Mouse (Mus musculus): ENCODE data around the gene Gm5269. TPM values are rescaled to one million over a fixed set of nuclear protein-coding genes. Genes with fewer than 3 reads are reported as not detected.

Gm5269 gene
- total RNA-seq, 1 experiment: not detected

DNA sequence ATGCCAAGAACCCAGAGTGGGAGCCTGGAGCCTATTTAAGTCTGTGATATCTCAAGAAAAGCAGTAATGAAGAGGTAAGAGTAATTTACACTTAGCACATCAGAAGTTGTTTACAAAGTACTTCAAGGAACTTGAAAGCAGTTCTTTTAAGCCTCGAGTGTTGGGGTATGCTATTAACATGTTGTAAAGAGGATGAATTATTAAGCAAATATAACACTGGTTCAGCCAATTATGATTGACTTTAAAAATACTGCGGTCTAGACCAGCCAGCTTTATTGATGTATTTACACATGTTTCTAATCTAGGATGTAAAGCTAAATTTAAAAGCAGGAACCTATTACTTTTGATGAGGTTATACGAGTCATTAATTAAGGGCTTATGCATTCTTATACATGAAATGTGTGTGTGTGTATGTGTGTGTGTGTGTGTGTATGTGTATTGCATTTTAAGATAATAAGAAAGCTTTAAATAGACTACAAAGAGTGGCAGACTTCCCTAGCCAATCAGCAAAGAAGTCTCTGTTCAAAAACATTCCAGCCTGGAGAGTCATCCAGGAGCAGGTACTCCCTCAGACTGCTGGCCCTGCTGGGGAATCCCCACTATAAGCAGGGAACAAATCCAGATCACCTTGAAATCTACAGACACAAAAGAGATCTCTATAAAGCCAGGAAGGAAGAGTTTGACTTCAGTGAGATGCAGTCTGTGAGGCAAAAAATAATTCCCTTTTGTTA lies 23.6 kb downstream of the Gm5269 start:
- in situ Hi-C loops (cut with MboI; ENCODE audit: low sequenced_read_pairs in 2 of 2, unreplicated experiment in 2 of 2): loop anchor here in 1 of 2 experiments (25.0 kb wide), 1 partner anchor 146 kb away; no protein-coding TSS in a partner anchor
- Histone ChIP-seq H3K4me3 (ENCODE audit: insufficient read depth in 1 of 2, low read depth in 1 of 2, low read length in 2 of 2, poor library complexity in 1 of 2, severe bottlenecking in 1 of 2) (no peak overlapping the region), H3K4me1 (ENCODE audit: control insufficient read depth in 2 of 2, insufficient read depth in 2 of 2, low read length in 2 of 2, poor library complexity in 1 of 2) (0 out of 4 replicates have a peak, but pooled peaks cover 3% of the 10 kb centered on the region in 2 experiments), H3K9me3 (ENCODE audit: control insufficient read depth, insufficient read depth, low read depth, low read length) (no peaks in the 10 kb centered on the region), H3K27ac (ENCODE audit: insufficient read depth, low read depth, low read length, poor library complexity, severe bottlenecking) (no peak overlapping the region), H3K36me3 (ENCODE audit: control insufficient read depth, insufficient read depth, low read length, poor library complexity, severe bottlenecking) (no peaks in the 10 kb centered on the region), H3K9ac (ENCODE audit: insufficient read depth, low read depth, low read length, poor library complexity, severe bottlenecking) (no peak overlapping the region)
- no peak for DNase-seq (ENCODE audit: low read depth, low spot score)
- no peak for TF ChIP-seq HCFC1 (IDR thresholded peaks at IDR 0.05; ENCODE audit: borderline replicate concordance, insufficient read depth, low read length)
- no peak for TF ChIP-seq ZNF384 (IDR thresholded peaks at IDR 0.05; ENCODE audit: low read depth, low read length)
- no peak for TF ChIP-seq CHD2 (IDR thresholded peaks at IDR 0.05; ENCODE audit: low read depth, low read length)
- TF ChIP-seq ZC3H11A (IDR thresholded peaks at IDR 0.05; ENCODE audit: borderline replicate concordance, low read depth, low read length): no peak
- TF ChIP-seq MAFK (IDR thresholded peaks at IDR 0.05; ENCODE audit: insufficient read depth, low read depth, low read length): no peak

DNA sequence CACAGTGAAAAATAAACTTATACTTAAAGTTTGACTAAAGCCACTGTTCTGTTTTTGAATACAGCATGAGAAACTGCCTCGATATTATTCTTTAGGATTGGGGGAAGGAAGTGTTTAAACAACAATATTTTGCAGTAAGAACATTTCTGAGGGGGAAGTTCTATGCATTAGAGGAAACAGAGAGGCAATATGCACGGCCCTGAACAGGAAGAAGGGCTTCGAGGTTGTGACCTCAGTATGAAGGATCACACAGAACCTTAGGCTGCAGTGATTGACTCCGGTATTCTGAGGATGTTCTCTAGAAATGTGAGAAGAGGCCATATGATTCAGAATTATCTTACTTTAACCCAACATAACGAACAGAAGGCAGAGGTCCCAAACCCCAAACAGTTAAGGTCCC lies 24.3 kb downstream of the Gm5269 start:
- no peak for TF ChIP-seq ZNF384 (IDR thresholded peaks at IDR 0.05; ENCODE audit: low read depth, low read length)
- H3K27ac ChIP-seq (ENCODE audit: insufficient read depth, low read depth, low read length, poor library complexity, severe bottlenecking): no peak overlapping the region
- in situ Hi-C loops (cut with MboI; ENCODE audit: low sequenced_read_pairs in 2 of 2, unreplicated experiment in 2 of 2): loop anchor here in 1 of 2 experiments (25.0 kb wide), 1 partner anchor 147 kb away; no protein-coding TSS in a partner anchor
- H3K4me1 ChIP-seq (ENCODE audit: control insufficient read depth in 2 of 2, insufficient read depth in 2 of 2, low read length in 2 of 2, poor library complexity in 1 of 2): 0 out of 4 replicates have a peak, but pooled peaks cover 3% of the 10 kb centered on the region in 2 experiments
- no peaks in the 10 kb centered on the region for H3K9me3 ChIP-seq (ENCODE audit: control insufficient read depth, insufficient read depth, low read depth, low read length)
- H3K4me3 ChIP-seq (ENCODE audit: insufficient read depth in 1 of 2, low read depth in 1 of 2, low read length in 2 of 2, poor library complexity in 1 of 2, severe bottlenecking in 1 of 2): no peak overlapping the region
- no peak overlapping the region for H3K9ac ChIP-seq (ENCODE audit: insufficient read depth, low read depth, low read length, poor library complexity, severe bottlenecking)
- no peaks in the 10 kb centered on the region for H3K36me3 ChIP-seq (ENCODE audit: control insufficient read depth, insufficient read depth, low read length, poor library complexity, severe bottlenecking)
- no peak for DNase-seq (ENCODE audit: low read depth, low spot score)

DNA sequence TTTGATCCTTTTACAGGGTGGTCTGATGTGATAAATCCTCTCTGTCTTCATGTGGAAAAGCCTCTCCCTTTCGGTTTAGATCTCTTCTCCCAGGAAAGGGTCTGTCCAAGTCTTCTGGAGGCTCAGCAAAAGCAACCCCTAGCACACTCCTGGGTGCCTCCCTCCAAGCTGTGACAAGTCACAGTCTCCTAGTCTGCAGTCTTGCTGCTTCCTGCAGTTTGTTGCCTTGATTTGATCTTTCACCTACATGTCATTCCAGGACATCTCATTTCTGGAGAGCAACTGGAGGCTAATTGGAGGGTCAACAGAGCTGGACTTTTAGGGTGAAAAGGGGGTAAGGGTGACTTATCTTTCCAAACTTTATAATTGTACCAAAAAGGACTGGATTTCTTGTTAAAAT lies 24.8 kb downstream of the Gm5269 start:
- Histone ChIP-seq H3K4me1 (ENCODE audit: control insufficient read depth in 2 of 2, insufficient read depth in 2 of 2, low read length in 2 of 2, poor library complexity in 1 of 2) (0 out of 4 replicates have a peak, but pooled peaks cover 3% of the 10 kb centered on the region in 2 experiments), H3K36me3 (ENCODE audit: control insufficient read depth, insufficient read depth, low read length, poor library complexity, severe bottlenecking) (no peaks in the 10 kb centered on the region), H3K9ac (ENCODE audit: insufficient read depth, low read depth, low read length, poor library complexity, severe bottlenecking) (no peak overlapping the region), H3K9me3 (ENCODE audit: control insufficient read depth, insufficient read depth, low read depth, low read length) (no peaks in the 10 kb centered on the region), H3K4me3 (ENCODE audit: insufficient read depth in 1 of 2, low read depth in 1 of 2, low read length in 2 of 2, poor library complexity in 1 of 2, severe bottlenecking in 1 of 2) (no peak overlapping the region), H3K27ac (ENCODE audit: insufficient read depth, low read depth, low read length, poor library complexity, severe bottlenecking) (no peak overlapping the region)
- in situ Hi-C loops (cut with MboI; ENCODE audit: low sequenced_read_pairs in 2 of 2, unreplicated experiment in 2 of 2): loop anchor here in 1 of 2 experiments (25.0 kb wide), 1 partner anchor 147 kb away; no protein-coding TSS in a partner anchor
- DNase-seq (ENCODE audit: low read depth, low spot score): no peak
- TF ChIP-seq MAFK (IDR thresholded peaks at IDR 0.05; ENCODE audit: insufficient read depth, low read depth, low read length) (no peak), ZC3H11A (IDR thresholded peaks at IDR 0.05; ENCODE audit: borderline replicate concordance, low read depth, low read length) (no peak), HCFC1 (IDR thresholded peaks at IDR 0.05; ENCODE audit: borderline replicate concordance, insufficient read depth, low read length) (no peak), ZNF384 (IDR thresholded peaks at IDR 0.05; ENCODE audit: low read depth, low read length) (no peak), CHD2 (IDR thresholded peaks at IDR 0.05; ENCODE audit: low read depth, low read length) (no peak)

DNA sequence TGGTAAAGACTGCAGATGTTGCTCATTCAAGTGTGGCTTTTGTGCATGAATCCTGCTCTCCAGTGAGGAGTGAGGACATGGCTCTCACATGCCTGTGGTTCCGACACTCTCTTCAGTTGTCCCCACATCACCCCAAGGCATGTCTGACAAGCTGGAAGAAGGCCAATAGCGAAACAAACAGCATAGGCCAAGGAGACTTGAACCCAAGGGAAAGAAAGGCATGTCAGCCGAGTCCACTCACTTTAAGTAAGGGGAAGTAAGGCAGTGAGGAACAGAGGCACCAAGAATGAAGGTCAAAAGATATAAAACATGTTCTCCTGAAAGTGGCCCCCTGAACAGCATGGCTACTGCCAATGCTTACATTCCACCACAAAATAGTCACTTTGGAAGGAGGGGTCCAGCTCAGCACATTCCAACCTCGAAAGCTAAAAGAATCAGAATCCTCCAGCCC lies 25.5 kb downstream of the Gm5269 start:
- Histone ChIP-seq H3K36me3 (ENCODE audit: control insufficient read depth, insufficient read depth, low read length, poor library complexity, severe bottlenecking) (no peaks in the 10 kb centered on the region), H3K4me3 (ENCODE audit: insufficient read depth in 1 of 2, low read depth in 1 of 2, low read length in 2 of 2, poor library complexity in 1 of 2, severe bottlenecking in 1 of 2) (no peak overlapping the region), H3K9me3 (ENCODE audit: control insufficient read depth, insufficient read depth, low read depth, low read length) (no peaks in the 10 kb centered on the region), H3K9ac (ENCODE audit: insufficient read depth, low read depth, low read length, poor library complexity, severe bottlenecking) (no peak overlapping the region), H3K4me1 (ENCODE audit: control insufficient read depth in 2 of 2, insufficient read depth in 2 of 2, low read length in 2 of 2, poor library complexity in 1 of 2) (0 out of 4 replicates have a peak, but pooled peaks cover 3% of the 10 kb centered on the region in 2 experiments), H3K27ac (ENCODE audit: insufficient read depth, low read depth, low read length, poor library complexity, severe bottlenecking) (no peak overlapping the region)
- DNase-seq (ENCODE audit: low read depth, low spot score): no peak
- in situ Hi-C loops (cut with MboI; ENCODE audit: low sequenced_read_pairs in 2 of 2, unreplicated experiment in 2 of 2): loop anchor here in 1 of 2 experiments (25.0 kb wide), 1 partner anchor 148 kb away; no protein-coding TSS in a partner anchor
- TF ChIP-seq MAFK (IDR thresholded peaks at IDR 0.05; ENCODE audit: insufficient read depth, low read depth, low read length) (no peak), ZNF384 (IDR thresholded peaks at IDR 0.05; ENCODE audit: low read depth, low read length) (no peak), HCFC1 (IDR thresholded peaks at IDR 0.05; ENCODE audit: borderline replicate concordance, insufficient read depth, low read length) (no peak), CHD2 (IDR thresholded peaks at IDR 0.05; ENCODE audit: low read depth, low read length) (no peak), ZC3H11A (IDR thresholded peaks at IDR 0.05; ENCODE audit: borderline replicate concordance, low read depth, low read length) (no peak)

Measured in ES-E14 (cell line).